Mouse (Mus musculus) liver, embryonic 13.5 days (tissue): ENCODE data around the gene 2210010C04Rik. TPM values are rescaled to one million over a fixed set of nuclear protein-coding genes. Genes with fewer than 3 reads are reported as not detected.

Experiments
- ATAC-seq: fragments of 200-750 bp; cut with Nextera tagmentation; 2 replicates; pipeline ENCODE4 v1.8.0; 2017; ENCODE audit warnings: low read depth, mild to moderate bottlenecking, moderate number of reproducible peaks, moderate library complexity
- DNase-seq: peaks from one replicate; pipeline ENCODE4 v3.0.0; 2022
- H3K27ac ChIP-seq: fragments of 300-500 bp; sonication (generic); 2 replicates; pipeline ENCODE4 v1.5.1; 2015; ENCODE audit warnings: moderate library complexity, mild to moderate bottlenecking, inconsistent platforms
- H3K27me3 ChIP-seq: fragments of 300-500 bp; sonication (generic); 2 replicates; pipeline ENCODE4 v1.6.1; 2015; ENCODE audit warnings: mild to moderate bottlenecking, inconsistent platforms
- H3K36me3 ChIP-seq: fragments of 300-500 bp; sonication (generic); 2 replicates; pipeline ENCODE4 v1.6.1; 2015; ENCODE audit warnings: mild to moderate bottlenecking, inconsistent platforms
- H3K4me1 ChIP-seq: fragments of 300-500 bp; sonication (generic); replicated peaks from 2 replicates; pipeline ENCODE4 v1.6.1; 2015; ENCODE audit warnings: inconsistent platforms
- H3K4me2 ChIP-seq: fragments of 300-500 bp; sonication (generic); 2 replicates; pipeline ENCODE4 v1.6.1; 2015; ENCODE audit warnings: inconsistent platforms, mild to moderate bottlenecking, moderate library complexity
- H3K4me3 ChIP-seq: fragments of 300-500 bp; sonication (generic); replicated peaks from 2 replicates; pipeline ENCODE4 v1.5.1; 2015; ENCODE audit warnings: mild to moderate bottlenecking, inconsistent platforms
- H3K9ac ChIP-seq: fragments of 300-500 bp; sonication (generic); 2 replicates; pipeline ENCODE4 v1.6.1; 2015; ENCODE audit warnings: mild to moderate bottlenecking, inconsistent platforms
- H3K9me3 ChIP-seq: fragments of 300-500 bp; sonication (generic); replicated peaks from 2 replicates; pipeline ENCODE4 v1.6.1; 2016; ENCODE audit warnings: inconsistent platforms
- WGBS: fragments of 180-500 bp; shearing (Covaris S2); methylation state at CpG from one replicate; pipeline ENCODE4 v1.1.7; 2015; ENCODE audit not compliant: insufficient replicate concordance; 5-methylcytosine and 5-hydroxymethylcytosine counted together
- polyA plus RNA-seq: library from polyadenylated mRNA; unstranded; fragments of >200 nt; fragmentation: Nextera tagmentation; extraction: Ambion mirVana; gene quantifications from 2 replicates; pipeline ENCODE4 v1.2.1, GENCODE M21; 2015

Gene 2210010C04Rik
- polyA plus RNA-seq, result not detected in 2 replicates

GRCm38 (mm10) chr6:41035409-41035808 lies at the start of gene 2210010C04Rik:
TSS of gene 2210010C04Rik (minus strand) at chr6:41035509.
- no peak within 1 kb of the TSS for H3K27ac ChIP-seq
- ATAC-seq (no peak), DNase-seq (no peak)
- H3K9ac ChIP-seq, result no peak within 1 kb of the TSS
- no peak within 1 kb of the TSS for H3K4me3 ChIP-seq
- no peaks in the 10 kb centered on the region for H3K9me3 ChIP-seq
- no peaks in the 10 kb centered on the region for H3K27me3 ChIP-seq
- H3K36me3 ChIP-seq, result no peaks in the 10 kb centered on the region
- no peak within 1 kb of the TSS for H3K4me2 ChIP-seq
- H3K4me1 ChIP-seq, result no peaks in the 10 kb centered on the region

- DNase-seq (no peak), ATAC-seq (no peak)
- no peaks in the 10 kb centered on the region for H3K36me3 ChIP-seq
- no peaks in the 10 kb centered on the region for H3K27me3 ChIP-seq
- H3K9me3 ChIP-seq, result no peaks in the 10 kb centered on the region
- no peak overlapping the region for H3K27ac ChIP-seq
- H3K4me1 ChIP-seq, result no peaks in the 10 kb centered on the region
- no peak overlapping the region for H3K9ac ChIP-seq
- no peak overlapping the region for H3K4me3 ChIP-seq
- no peak overlapping the region for H3K4me2 ChIP-seq
Measured at GRCm38 (mm10) chr6:41080121-41080520, 44.8 kb upstream of the 2210010C04Rik start.

GRCm38 (mm10) chr6:41078539-41079303 lies 43.4 kb upstream of the 2210010C04Rik start:
- H3K27me3 ChIP-seq, result no peaks in the 10 kb centered on the region
- H3K9ac ChIP-seq, result no peak overlapping the region
- no peak overlapping the region for H3K4me3 ChIP-seq
- no peaks in the 10 kb centered on the region for H3K4me1 ChIP-seq
- ATAC-seq (no peak), DNase-seq (no peak)
- 60% methylated on average over 3 of the region's 3 CpGs for WGBS
- H3K9me3 ChIP-seq, result no peaks in the 10 kb centered on the region
- no peak overlapping the region for H3K27ac ChIP-seq
- H3K36me3 ChIP-seq, result no peaks in the 10 kb centered on the region
- no peak overlapping the region for H3K4me2 ChIP-seq

GRCm38 (mm10) chr6:41075753-41076152 lies 40.4 kb upstream of the 2210010C04Rik start:
- ATAC-seq (no peak), DNase-seq (no peak)
- Histone ChIP-seq H3K4me2 (no peak overlapping the region), H3K9ac (no peak overlapping the region), H3K36me3 (no peaks in the 10 kb centered on the region), H3K4me1 (no peaks in the 10 kb centered on the region), H3K9me3 (no peaks in the 10 kb centered on the region), H3K27me3 (no peaks in the 10 kb centered on the region), H3K27ac (no peak overlapping the region), H3K4me3 (no peak overlapping the region)
- 51% methylated on average over 2 of the region's 2 CpGs for WGBS

DNA sequence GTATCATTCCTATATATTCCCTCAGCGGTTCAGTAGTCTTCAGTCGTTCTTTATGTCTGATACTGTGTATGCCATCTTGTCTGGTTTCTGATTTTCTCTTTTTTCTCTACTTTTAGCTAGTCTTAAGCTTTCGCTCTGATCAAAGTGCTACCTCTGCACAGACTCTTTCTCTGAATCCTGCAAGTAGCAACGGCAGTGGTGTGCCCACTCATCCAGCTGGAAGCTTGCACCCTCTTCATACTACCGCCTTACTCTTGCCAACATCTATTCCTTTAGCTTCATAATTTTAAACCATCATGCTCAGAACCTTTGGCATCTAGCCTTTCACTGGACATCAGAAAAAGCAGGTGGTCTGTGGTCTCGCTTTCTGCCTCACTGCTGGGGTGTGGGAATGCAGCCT lies 28.0 kb upstream of the 2210010C04Rik start:
- ATAC-seq (no peak), DNase-seq (no peak)
- H3K9me3 ChIP-seq, result no peaks in the 10 kb centered on the region
- no peak overlapping the region for H3K4me3 ChIP-seq
- H3K27me3 ChIP-seq, result no peaks in the 10 kb centered on the region
- no peak overlapping the region for H3K27ac ChIP-seq
- no peak overlapping the region for H3K4me2 ChIP-seq
- H3K4me1 ChIP-seq, result no peaks in the 10 kb centered on the region
- WGBS, result 72% methylated on average over 6 of the region's 6 CpGs
- H3K36me3 ChIP-seq, result no peaks in the 10 kb centered on the region
- H3K9ac ChIP-seq, result no peak overlapping the region

DNA sequence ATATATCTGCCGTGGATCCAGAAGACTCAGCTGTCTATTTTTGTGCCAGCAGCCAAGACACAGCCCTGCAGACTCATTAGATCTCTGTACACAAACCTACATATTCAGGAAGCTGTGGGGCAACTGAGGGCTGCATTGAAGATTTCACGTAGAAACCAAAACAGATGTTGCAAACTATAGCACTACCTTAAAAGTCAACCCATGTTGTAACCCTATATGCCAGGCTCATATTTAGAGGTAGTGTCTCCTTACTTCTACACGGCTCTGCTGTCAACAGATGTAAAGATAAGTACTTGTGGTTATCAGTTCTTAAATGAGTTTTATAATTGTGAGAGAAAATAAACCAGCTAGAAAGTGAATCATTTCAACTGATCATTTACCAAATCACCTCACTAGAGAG lies 27.4 kb upstream of the 2210010C04Rik start:
- H3K4me3 ChIP-seq, result no peak overlapping the region
- WGBS, result 22% methylated on average over 3 of the region's 3 CpGs
- H3K4me1 ChIP-seq, result no peaks in the 10 kb centered on the region
- no peak for ATAC-seq
- H3K36me3 ChIP-seq, result no peaks in the 10 kb centered on the region
- no peaks in the 10 kb centered on the region for H3K27me3 ChIP-seq
- no peak overlapping the region for H3K27ac ChIP-seq
- no peak overlapping the region for H3K9ac ChIP-seq
- H3K4me2 ChIP-seq, result no peak overlapping the region
- H3K9me3 ChIP-seq, result no peaks in the 10 kb centered on the region
- DNase-seq, result no peak

DNA sequence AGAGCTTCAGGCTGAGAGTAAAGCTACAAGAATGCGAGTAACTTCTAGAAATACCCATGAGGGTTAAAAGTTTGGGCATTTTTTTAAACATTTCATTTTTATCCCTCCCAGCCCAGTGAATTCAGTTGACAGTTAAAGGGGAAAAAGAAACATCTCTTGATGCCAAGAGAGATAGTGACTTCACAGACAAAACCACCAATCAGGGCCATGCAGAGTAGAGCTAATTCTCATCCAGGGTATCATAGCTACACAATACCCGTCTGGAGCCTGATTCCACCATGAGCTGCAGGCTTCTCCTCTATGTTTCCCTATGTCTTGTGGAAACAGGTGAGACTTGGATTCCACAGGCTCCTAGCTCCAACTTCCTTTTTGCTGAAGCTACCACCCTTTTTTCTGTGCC lies 26.8 kb upstream of the 2210010C04Rik start:
- no peak for DNase-seq
- WGBS, result 35% methylated on average over 2 of the region's 2 CpGs
- no peaks in the 10 kb centered on the region for H3K4me1 ChIP-seq
- H3K4me3 ChIP-seq, result no peak overlapping the region
- H3K27me3 ChIP-seq, result no peaks in the 10 kb centered on the region
- no peak overlapping the region for H3K9ac ChIP-seq
- ATAC-seq, result no peak
- no peaks in the 10 kb centered on the region for H3K36me3 ChIP-seq
- H3K4me2 ChIP-seq, result no peak overlapping the region
- no peak overlapping the region for H3K27ac ChIP-seq
- no peaks in the 10 kb centered on the region for H3K9me3 ChIP-seq

DNA sequence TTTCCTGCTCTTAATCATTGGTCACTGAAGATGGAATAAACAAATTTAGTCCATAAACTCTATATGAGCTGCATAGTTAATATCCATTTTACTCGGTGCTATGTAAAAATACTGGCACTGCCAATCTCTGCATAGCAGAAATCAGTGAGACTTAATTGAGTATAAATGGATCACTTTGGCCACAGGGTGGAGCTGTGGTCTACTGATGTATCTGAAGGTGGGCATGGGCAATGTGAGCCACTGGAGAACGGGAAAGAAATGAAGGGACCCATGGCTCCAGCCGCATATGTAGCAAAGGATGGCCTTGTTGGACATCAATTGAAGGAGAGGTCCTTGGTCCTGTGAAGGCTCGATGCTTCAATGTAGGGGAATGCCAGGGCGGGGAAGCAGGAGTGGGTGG lies 25.8 kb upstream of the 2210010C04Rik start:
- H3K9me3 ChIP-seq, result no peaks in the 10 kb centered on the region
- H3K9ac ChIP-seq, result no peak overlapping the region
- H3K36me3 ChIP-seq, result no peaks in the 10 kb centered on the region
- H3K27ac ChIP-seq, result no peak overlapping the region
- ATAC-seq (no peak), DNase-seq (no peak)
- no peak overlapping the region for H3K4me3 ChIP-seq
- no peaks in the 10 kb centered on the region for H3K27me3 ChIP-seq
- H3K4me1 ChIP-seq, result no peaks in the 10 kb centered on the region
- no peak overlapping the region for H3K4me2 ChIP-seq
- 49% methylated on average over 5 of the region's 5 CpGs for WGBS

- Histone ChIP-seq H3K9ac (no peak overlapping the region), H3K4me1 (no peaks in the 10 kb centered on the region), H3K27ac (no peak overlapping the region), H3K4me3 (no peak overlapping the region), H3K9me3 (no peaks in the 10 kb centered on the region), H3K36me3 (no peaks in the 10 kb centered on the region), H3K4me2 (no peak overlapping the region), H3K27me3 (no peaks in the 10 kb centered on the region)
- DNase-seq (no peak), ATAC-seq (no peak)
- WGBS, result 32% methylated on average over 5 of the region's 5 CpGs
Measured at GRCm38 (mm10) chr6:41057653-41058052, 22.3 kb upstream of the 2210010C04Rik start.

DNA sequence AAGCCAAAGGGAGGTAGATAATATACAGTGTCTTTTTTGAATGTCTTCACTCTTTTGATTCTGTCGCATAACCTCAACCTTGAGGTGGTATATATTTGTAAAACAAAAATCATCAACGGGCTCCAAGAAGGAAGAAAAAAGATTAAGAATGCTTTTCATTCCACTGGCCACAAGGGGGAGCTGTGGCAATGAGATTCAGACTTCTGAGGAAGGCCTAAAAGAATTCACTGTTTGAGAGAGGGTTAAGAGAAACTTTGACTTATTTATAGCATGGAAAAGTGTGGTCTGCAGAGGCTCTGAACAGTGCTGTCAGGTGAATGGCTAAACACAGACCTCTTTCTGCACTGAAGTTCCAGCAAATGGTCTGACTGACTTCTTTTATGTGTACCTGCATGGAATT lies 20.3 kb upstream of the 2210010C04Rik start:
- Histone ChIP-seq H3K36me3 (no peaks in the 10 kb centered on the region), H3K9me3 (no peaks in the 10 kb centered on the region), H3K27ac (no peak overlapping the region), H3K9ac (no peak overlapping the region), H3K4me2 (no peak overlapping the region), H3K4me3 (no peak overlapping the region), H3K27me3 (no peaks in the 10 kb centered on the region), H3K4me1 (no peaks in the 10 kb centered on the region)
- DNase-seq, result no peak
- no peak for ATAC-seq
- 8% methylated on average over 2 of the region's 2 CpGs for WGBS

DNA sequence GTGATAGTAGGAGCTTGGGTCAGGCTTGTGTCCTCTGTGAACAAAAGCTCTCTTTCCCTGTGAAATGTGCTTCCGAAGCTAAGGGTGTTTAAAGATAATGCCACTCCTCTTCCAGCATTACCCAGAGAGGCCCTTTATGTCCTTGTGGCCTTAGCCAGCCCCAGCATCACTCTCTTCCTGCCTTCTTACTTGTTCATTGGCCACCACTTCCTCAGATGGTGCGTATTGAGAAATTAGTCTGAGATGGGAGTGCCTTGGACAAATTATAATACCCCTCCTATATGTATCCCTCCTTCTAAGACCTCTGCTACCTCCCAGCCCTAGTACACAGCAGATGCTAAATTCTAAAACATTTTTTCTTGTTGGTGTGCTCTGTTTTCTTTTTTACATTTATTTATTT lies 19.1 kb upstream of the 2210010C04Rik start:
- H3K27ac ChIP-seq, result no peak overlapping the region
- no peaks in the 10 kb centered on the region for H3K27me3 ChIP-seq
- no peak overlapping the region for H3K4me3 ChIP-seq
- H3K4me2 ChIP-seq, result no peak overlapping the region
- H3K36me3 ChIP-seq, result no peaks in the 10 kb centered on the region
- no peak overlapping the region for H3K9ac ChIP-seq
- WGBS, result 70% methylated on average over 2 of the region's 2 CpGs
- no peaks in the 10 kb centered on the region for H3K4me1 ChIP-seq
- H3K9me3 ChIP-seq, result no peaks in the 10 kb centered on the region
- ATAC-seq, result no peak
- no peak for DNase-seq

DNA sequence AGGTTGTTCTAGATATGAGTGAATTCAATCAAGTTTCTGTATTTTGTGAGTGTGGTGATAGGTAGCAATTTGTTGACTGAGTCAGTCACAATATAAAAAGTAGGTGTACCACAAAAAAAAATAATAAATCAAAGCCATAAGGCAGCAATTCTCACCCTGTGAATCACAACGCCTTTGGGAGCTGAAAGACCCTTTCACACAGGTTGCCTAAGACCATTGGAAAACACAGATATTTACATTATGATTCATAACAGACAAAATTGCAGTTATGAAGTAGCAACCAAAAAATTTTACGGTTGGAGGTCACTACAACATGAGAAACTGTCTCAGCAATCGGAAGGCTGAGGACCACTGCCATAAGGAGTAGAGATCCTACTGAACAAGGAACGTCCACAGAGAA lies 16.5 kb upstream of the 2210010C04Rik start:
- Histone ChIP-seq H3K4me2 (no peak overlapping the region), H3K9me3 (no peaks in the 10 kb centered on the region), H3K4me3 (no peak overlapping the region), H3K36me3 (no peaks in the 10 kb centered on the region), H3K4me1 (no peaks in the 10 kb centered on the region), H3K27ac (no peak overlapping the region), H3K27me3 (no peaks in the 10 kb centered on the region), H3K9ac (no peak overlapping the region)
- no peak for ATAC-seq
- DNase-seq, result no peak
- WGBS, result 65% methylated on average over 4 of the region's 4 CpGs
